Mouse (Mus musculus) testis, adult 2 months (tissue): ENCODE measurements around the gene Rhox13. TPM values are rescaled to one million over a fixed set of nuclear protein-coding genes. Genes with fewer than 3 reads are reported as not detected.
A peak's percentile ranks its signal among the peaks of the same experiment; 100 is the strongest.

Source experiments
- H3K27ac ChIP-seq: fragments of 200-500 bp; 2 replicates; pipeline ENCODE4 v1.5.1; 2012; ENCODE audit warnings: low read depth, low read length; ENCODE audit not compliant: control insufficient read depth, insufficient read depth
- H3K27me3 ChIP-seq: fragments of 200-500 bp; 2 replicates; pipeline ENCODE4 v1.6.1; 2012; ENCODE audit warnings: mild to moderate bottlenecking, low read length, moderate library complexity; ENCODE audit not compliant: control insufficient read depth, insufficient read depth
- H3K36me3 ChIP-seq: fragments of 200-500 bp; 2 replicates; pipeline ENCODE4 v1.6.1; 2012; ENCODE audit warnings: mild to moderate bottlenecking, low read length; ENCODE audit not compliant: control insufficient read depth, insufficient read depth
- H3K4me1 ChIP-seq: fragments of 200-500 bp; 2 replicates; pipeline ENCODE4 v1.6.1; 2012; ENCODE audit warnings: low read length; ENCODE audit not compliant: control insufficient read depth, insufficient read depth
- H3K4me3 ChIP-seq: fragments of 200-500 bp; 2 replicates; pipeline ENCODE4 v1.5.1; 2012; ENCODE audit warnings: low read depth, mild to moderate bottlenecking, low read length, moderate library complexity, mixed read lengths; ENCODE audit not compliant: control insufficient read depth
- CTCF ChIP-seq: fragments of 200-500 bp; IDR thresholded peaks from 2 replicates; pipeline ENCODE4 v1.5.1; 2012; ENCODE audit warnings: low read depth, mild to moderate bottlenecking, inconsistent platforms, low read length, moderate library complexity; ENCODE audit not compliant: control insufficient read depth, insufficient read depth, insufficient replicate concordance
- POLR2A ChIP-seq: fragments of 200-500 bp; IDR thresholded peaks from 2 replicates; pipeline ENCODE4 v1.6.1; 2012; ENCODE audit warnings: low read depth, mild to moderate bottlenecking, inconsistent platforms, low read length, moderate library complexity; ENCODE audit not compliant: control insufficient read depth
- polyA plus RNA-seq: library from polyadenylated mRNA; depleted of rRNA; stranded (reverse); fragments of >200 nt; gene quantifications from 2 replicates; pipeline ENCODE4 v1.2.3, GENCODE M21; 2012; rRNA removed

Gene Rhox13
- 6.0 TPM in 2 replicates for polyA plus RNA-seq

- H3K4me3 ChIP-seq: peak within 1 kb of the TSS; percentile 93
- TF ChIP-seq CTCF (no peak), POLR2A (peak; percentile 47; the same call in 1 of the 2 replicates)
- H3K36me3 ChIP-seq: no peaks in the 10 kb centered on the region
- no peaks in the 10 kb centered on the region for H3K27me3 ChIP-seq
- H3K27ac ChIP-seq: peak within 1 kb of the TSS; percentile 87
- no peaks in the 10 kb centered on the region for H3K4me1 ChIP-seq
Measured at GRCm38 (mm10) chrX:38120982-38121381, at the start of gene Rhox13. Rhox13 (plus strand) TSS chrX:38121219.

GRCm38 (mm10) chrX:38084226-38084625 lies 36.8 kb upstream of the Rhox13 start:
- H3K4me1 ChIP-seq: peaks cover 3% of the 10 kb centered on the region; the same call in 1 of the 2 replicates
- no peaks in the 10 kb centered on the region for H3K27me3 ChIP-seq
- no peak overlapping the region; the same call in 1 of the 2 replicates for H3K27ac ChIP-seq
- H3K36me3 ChIP-seq: no peaks in the 10 kb centered on the region
- TF ChIP-seq POLR2A (no peak), CTCF (peak; percentile 72; the same call in 1 of the 2 replicates)
- peak overlapping the region; percentile 80 for H3K4me3 ChIP-seq

GRCm38 (mm10) chrX:38085041-38085440 lies 36.0 kb upstream of the Rhox13 start, which contains the start of gene Rhox11:
Rhox11 (minus strand) TSS chrX:38085141.
- H3K4me3 ChIP-seq: peak within 1 kb of the TSS; percentile 80
- H3K27me3 ChIP-seq: no peaks in the 10 kb centered on the region
- TF ChIP-seq POLR2A (no peak), CTCF (no peak)
- H3K27ac ChIP-seq: peak within 1 kb of the TSS; percentile 58
- peaks cover 3% of the 10 kb centered on the region; the same call in 1 of the 2 replicates for H3K4me1 ChIP-seq
- H3K36me3 ChIP-seq: no peaks in the 10 kb centered on the region

- Histone ChIP-seq H3K27ac (no peak within 1 kb of the TSS), H3K4me3 (no peak within 1 kb of the TSS)
- TF ChIP-seq POLR2A: no peak
- no peak for TF ChIP-seq CTCF
Measured at GRCm38 (mm10) chrX:38110807-38111206, 10.2 kb upstream of the Rhox13 start, which contains the start of gene Rhox12. Rhox12 (minus strand) TSS chrX:38110907.

GRCm38 (mm10) chrX:38121478-38121877 lies 459 bp downstream of the Rhox13 start:
- no peaks in the 10 kb centered on the region for H3K36me3 ChIP-seq
- H3K27ac ChIP-seq: peak overlapping the region; percentile 87
- H3K27me3 ChIP-seq: no peaks in the 10 kb centered on the region
- TF ChIP-seq POLR2A: no peak
- TF ChIP-seq CTCF: no peak
- no peaks in the 10 kb centered on the region for H3K4me1 ChIP-seq
- H3K4me3 ChIP-seq: peak overlapping the region; percentile 93

More at GRCm38 (mm10) chrX:38110807-38111206, 10.2 kb upstream of the Rhox13 start, which contains the start of gene Rhox12:
- peaks cover 4% of the 10 kb centered on the region for H3K4me1 ChIP-seq
- no peaks in the 10 kb centered on the region for H3K36me3 ChIP-seq
- no peaks in the 10 kb centered on the region for H3K27me3 ChIP-seq

- Histone ChIP-seq H3K36me3 (no peaks in the 10 kb centered on the region), H3K27me3 (no peaks in the 10 kb centered on the region), H3K27ac (no peak overlapping the region), H3K4me3 (no peak overlapping the region), H3K4me1 (no peaks in the 10 kb centered on the region)
- TF ChIP-seq CTCF (no peak), POLR2A (no peak)
Measured at GRCm38 (mm10) chrX:38159097-38159496, 38.1 kb downstream of the Rhox13 start.

GRCm38 (mm10) chrX:38165315-38165714 lies 44.3 kb downstream of the Rhox13 start:
- Histone ChIP-seq H3K4me1 (no peaks in the 10 kb centered on the region), H3K36me3 (no peaks in the 10 kb centered on the region), H3K4me3 (no peak overlapping the region), H3K27me3 (no peaks in the 10 kb centered on the region), H3K27ac (no peak overlapping the region)
- no peak for TF ChIP-seq CTCF
- no peak for TF ChIP-seq POLR2A

GRCm38 (mm10) chrX:38166064-38166463 lies 45.0 kb downstream of the Rhox13 start:
- no peaks in the 10 kb centered on the region for H3K4me1 ChIP-seq
- no peaks in the 10 kb centered on the region for H3K36me3 ChIP-seq
- H3K27ac ChIP-seq: no peak overlapping the region
- H3K27me3 ChIP-seq: no peaks in the 10 kb centered on the region
- TF ChIP-seq POLR2A: no peak
- TF ChIP-seq CTCF: no peak
- H3K4me3 ChIP-seq: peak overlapping the region; percentile 2; the same call in 1 of the 2 replicates
